In the genomic region with DNA sequence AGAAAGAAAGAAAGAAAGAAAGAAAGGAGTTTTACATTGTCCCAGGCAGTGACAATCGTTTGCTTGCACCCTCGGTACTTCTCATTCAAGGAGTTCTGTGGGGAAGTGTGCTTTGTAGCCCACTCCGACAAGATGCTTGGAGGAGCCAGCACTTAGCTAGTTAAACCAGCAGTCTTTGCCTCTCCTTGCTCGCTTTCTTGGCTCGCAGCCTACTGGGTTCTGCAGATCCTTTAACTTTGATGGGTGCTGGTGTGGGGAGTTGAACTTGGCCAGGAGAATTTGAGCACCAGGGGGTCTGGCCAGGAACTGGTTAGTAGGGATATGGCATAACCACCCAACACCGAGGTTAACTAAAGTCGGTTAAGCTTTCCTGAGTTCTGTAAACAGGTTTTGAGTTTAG, we compare ENCODE assay signal across 8 mouse cellular contexts.
DNase-seq lines count a peak whose midpoint lies in the region; ATAC-seq and TF ChIP-seq lines count a peak whose summit lies in the region.

No protein-coding gene starts in this region.

- DNase-seq in gastrocnemius, adult 2 months, result no peak
- no peak for DNase-seq in gastrocnemius, adult 18-20 months (ENCODE audit: low spot score)
- peak; percentile 61 for DNase-seq in testis, postnatal 10 days (ENCODE audit: low spot score)
- DNase-seq in testis, postnatal 14 days (ENCODE audit: low spot score), result no peak
- peak; percentile 27 for DNase-seq in limb, embryonic 14.5 days (ENCODE audit: low spot score)
- no peak for DNase-seq in cerebellum, adult 18-20 months
- no peak for DNase-seq in gastrocnemius, adult 8-10 months (ENCODE audit: low spot score in 2 of 2)

- peak overlapping the region; percentile 86 for H3K4me2 ChIP-seq in limb, embryonic 14.5 days (replicated peaks; ENCODE audit: low read depth, low read length, severe bottlenecking)
- H3K4me2 ChIP-seq in stomach, embryonic 16.5 days (ENCODE audit: low read depth, low read length), result peak overlapping the region; percentile 82

- H3K9me3 ChIP-seq in limb, embryonic 14.5 days (ENCODE audit: control insufficient read depth, low read length), result no peaks in the 10 kb centered on the region
- no peaks in the 10 kb centered on the region for H3K9me3 ChIP-seq in stomach, embryonic 16.5 days (replicated peaks; ENCODE audit: control insufficient read depth, low read length)

- ATAC-seq in limb, embryonic 14.5 days (ENCODE audit: low FRiP score, low read depth), result no peak
- ATAC-seq in stomach, embryonic 16.5 days (ENCODE audit: insufficient read depth, low FRiP score), result no peak

- peaks cover 31% of the 10 kb centered on the region for H3K4me1 ChIP-seq in limb, embryonic 14.5 days (ENCODE audit: control insufficient read depth, insufficient read depth, low read length)
- peaks cover 35% of the 10 kb centered on the region for H3K4me1 ChIP-seq in stomach, embryonic 16.5 days (ENCODE audit: control insufficient read depth, insufficient read depth, low read length)

- intact Hi-C loops in gastrocnemius, adult 2 months (cut with DNase I), result no loop called here

- peak overlapping the region; percentile 86 for H3K4me3 ChIP-seq in gastrocnemius, adult 2 months
- H3K4me3 ChIP-seq in limb, embryonic 14.5 days (replicated peaks; ENCODE audit: low read length), result peak overlapping the region; percentile 63
- H3K4me3 ChIP-seq in stomach, embryonic 16.5 days (replicated peaks; ENCODE audit: low read length), result peak overlapping the region; percentile 77

- H3K36me3 ChIP-seq in limb, embryonic 14.5 days (ENCODE audit: control insufficient read depth, insufficient read depth, low read length), result peaks cover 4% of the 10 kb centered on the region; the same call in 1 of the 2 replicates
- no peaks in the 10 kb centered on the region for H3K36me3 ChIP-seq in stomach, embryonic 16.5 days (ENCODE audit: control insufficient read depth, insufficient read depth, low read length)

- TF ChIP-seq CTCF in gastrocnemius, adult 2 months (IDR thresholded peaks at IDR 0.05), result no peak

- no peak for TF ChIP-seq POLR2A in limb, embryonic 14.5 days (IDR thresholded peaks at IDR 0.05; ENCODE audit: borderline replicate concordance, extremely low read depth, insufficient read depth, insufficient read length)

- peak overlapping the region; percentile 77; the same call in 1 of the 2 replicates for H3K9ac ChIP-seq in limb, embryonic 14.5 days (ENCODE audit: low read depth, low read length, severe bottlenecking)
- H3K9ac ChIP-seq in stomach, embryonic 16.5 days (ENCODE audit: low read length), result peak overlapping the region; percentile 91

- WGBS in limb, embryonic 14.5 days, result 8% methylated on average over 7 of the region's 7 CpGs
- 9% methylated on average over 7 of the region's 7 CpGs for WGBS in stomach, embryonic 16.5 days

- H3K27ac ChIP-seq in gastrocnemius, adult 2 months, result peak overlapping the region; percentile 70; the same call in 1 of the 2 replicates
- H3K27ac ChIP-seq in limb, embryonic 14.5 days (replicated peaks; ENCODE audit: low read depth, low read length), result peak overlapping the region; percentile 21; the same call in 1 of the 2 replicates
- H3K27ac ChIP-seq in stomach, embryonic 16.5 days (ENCODE audit: low read length), result peak overlapping the region; percentile 99; the same call in 1 of the 2 replicates

- H3K27me3 ChIP-seq in limb, embryonic 14.5 days (ENCODE audit: control insufficient read depth, insufficient read depth, low read length), result no peaks in the 10 kb centered on the region
- H3K27me3 ChIP-seq in stomach, embryonic 16.5 days (ENCODE audit: control insufficient read depth, insufficient read depth, low read length), result no peaks in the 10 kb centered on the region

Comparison
In these comparisons a context has a peak if more than half of its experiments do, and no peak if none do; other contexts are left out.
1. DNase-seq: peak in testis, postnatal 10 days (single experiment) and limb, embryonic 14.5 days (single experiment); none in gastrocnemius, adult 2 months (single experiment), gastrocnemius, adult 18-20 months (single experiment), testis, postnatal 14 days (single experiment), cerebellum, adult 18-20 months (0 of 2) and gastrocnemius, adult 8-10 months (0 of 2).
2. H3K27ac ChIP-seq: peak in every context shown above with its lines; median percentile 99 in stomach, embryonic 16.5 days; 70 in gastrocnemius, adult 2 months; 21 in limb, embryonic 14.5 days.
3. Peak in every context shown above with its lines, with median percentiles within 50 percentile points of each other: H3K4me3 ChIP-seq.